Mouse (Mus musculus) thymus, adult 2 months (tissue): ENCODE measurements around the gene Acaca.

Experiments used
- CTCF ChIP-seq: fragments of 200-500 bp; IDR thresholded peaks from 2 replicates; pipeline ENCODE4 v1.5.1; 2012; ENCODE audit warnings: mild to moderate bottlenecking, control low read depth, low read length, moderate library complexity, borderline replicate concordance; ENCODE audit not compliant: control insufficient read depth, poor library complexity, insufficient read depth; ENCODE audit errors: extremely low read depth
- POLR2A ChIP-seq: fragments of 200-500 bp; IDR thresholded peaks from 2 replicates; pipeline ENCODE4 v1.6.1; 2012; ENCODE audit warnings: mild to moderate bottlenecking, low read length, control low read depth, moderate library complexity; ENCODE audit not compliant: control insufficient read depth, poor library complexity, insufficient read depth; ENCODE audit errors: extremely low read depth

GRCm38 (mm10) chr11:84306158-84306742 lies 176.8 kb downstream of the Acaca start:
- no peak for TF ChIP-seq CTCF
- no peak for TF ChIP-seq POLR2A
